Comparison of ENCODE assay signal across 7 mouse cellular contexts in the genomic region with DNA sequence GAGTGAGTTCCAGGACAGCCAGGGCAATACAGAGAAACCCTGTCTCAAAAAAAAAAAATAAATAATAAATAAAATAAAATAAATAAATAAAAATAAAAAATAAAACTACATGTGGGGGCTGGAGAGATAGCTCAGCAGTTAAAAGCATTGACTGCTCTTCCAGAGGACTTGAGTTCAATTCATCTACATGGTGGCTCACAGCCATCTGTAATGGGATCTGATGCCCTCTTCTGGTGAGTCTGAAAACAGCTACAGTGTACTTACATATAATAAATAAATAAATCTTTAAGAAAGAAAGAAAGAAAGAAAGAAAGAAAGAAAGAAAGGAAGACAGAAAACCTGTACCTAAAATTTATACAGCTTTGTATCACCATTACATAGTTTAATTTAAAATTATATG. TPM values are rescaled to one million over a fixed set of nuclear protein-coding genes. Genes with fewer than 3 reads are reported as not detected.
DNase-seq lines count a peak whose midpoint lies in the region; TF ChIP-seq lines count a peak whose summit lies in the region.
"Not testable (repeated sequence)": the region's sequence is repeated elsewhere in the genome, so short reads cannot be mapped to it uniquely, and the experiment has no call there.

No protein-coding gene starts in this region.

- not testable (repeated sequence) for H3K27ac ChIP-seq in MEL (ENCODE audit: control insufficient read depth, low read depth, low read length); left cerebral cortex, adult 2 months; thymus, adult 2 months (ENCODE audit: control insufficient read depth, insufficient read depth, low read length)

- not testable (repeated sequence) for H3K36me3 ChIP-seq in MEL (ENCODE audit: control insufficient read depth in 1 of 2, insufficient read depth in 2 of 2, low read length in 2 of 2)
- peaks cover 11% of the 10 kb centered on the region; the same call in 1 of the 2 replicates for H3K36me3 ChIP-seq in thymus, adult 2 months (ENCODE audit: control insufficient read depth, insufficient read depth, low read length)

- intact Hi-C loops in left cerebral cortex, adult 2 months (cut with DNase I): not testable (repeated sequence)

- peak in 2 of 3 experiments; percentile 15 to 18; a peak in 3 of 6 replicates for TF ChIP-seq CTCF in MEL (IDR thresholded peaks at IDR 0.05 in 2 of 3, conservative IDR thresholded peaks at IDR 0.05 in 1 of 3; ENCODE audit: control insufficient read depth in 1 of 3, insufficient read depth in 1 of 3, low read depth in 2 of 3, low read length in 3 of 3, poor library complexity in 1 of 3, severe bottlenecking in 1 of 3)
- TF ChIP-seq CTCF in left cerebral cortex, adult 2 months (IDR thresholded peaks at IDR 0.05): peak; percentile 57
- TF ChIP-seq CTCF in thymus, adult 2 months (IDR thresholded peaks at IDR 0.05; ENCODE audit: borderline replicate concordance, control insufficient read depth, extremely low read depth, insufficient read depth, low read length, poor library complexity): not testable (repeated sequence)

- not testable (repeated sequence) for TF ChIP-seq POLR2A in MEL (IDR thresholded peaks at IDR 0.05; ENCODE audit: control insufficient read depth in 1 of 2, insufficient read depth in 1 of 2, low read depth in 1 of 2, low read length in 2 of 2, poor library complexity in 1 of 2); thymus, adult 2 months (IDR thresholded peaks at IDR 0.05; ENCODE audit: control insufficient read depth, extremely low read depth, insufficient read depth, low read length, poor library complexity)

- peak; percentile 2; the same call in 1 of the 2 replicates for TF ChIP-seq RAD21 in MEL (IDR thresholded peaks at IDR 0.05; ENCODE audit: low read depth, low read length)

- not testable (repeated sequence) for H3K79me2 ChIP-seq in MEL (ENCODE audit: control insufficient read depth, insufficient read depth, low read length, poor library complexity)

- not testable (repeated sequence) for H3K4me3 ChIP-seq in MEL (ENCODE audit: control insufficient read depth in 1 of 2, insufficient read depth in 1 of 2, low read depth in 2 of 2, low read length in 2 of 2); left cerebral cortex, adult 2 months; thymus, adult 2 months (ENCODE audit: control insufficient read depth, insufficient read depth, low read length)

- DNase-seq in MEL (ENCODE audit: low read depth, low spot score): peak; percentile 44
- DNase-seq in cerebellum, adult 9-10 months: peak; percentile 63
- DNase-seq in heart, adult 8-10 months (ENCODE audit: low spot score): peak; percentile 16
- DNase-seq in kidney, adult 9 months: peak; percentile 63
- not testable (repeated sequence) for DNase-seq in left cerebral cortex, adult 2 months (ENCODE audit: extremely low spot score in 1 of 2, low spot score in 2 of 2)
- DNase-seq in lung, postnatal 14 days: peak; percentile 32
- peak; percentile 41 for DNase-seq in thymus, adult 2 months

- H3K9me3 ChIP-seq in MEL (replicated peaks; ENCODE audit: insufficient read depth, low read length): not testable (repeated sequence)

- not testable (repeated sequence) for TF ChIP-seq EP300 in MEL (IDR thresholded peaks at IDR 0.05; ENCODE audit: low read depth in 1 of 2, low read length in 2 of 2)

- not testable (repeated sequence) for H3K27me3 ChIP-seq in MEL (ENCODE audit: control insufficient read depth in 1 of 2, insufficient read depth in 2 of 2, low read length in 2 of 2); thymus, adult 2 months (ENCODE audit: control insufficient read depth, insufficient read depth, low read length)

- H3K4me1 ChIP-seq in MEL (ENCODE audit: control insufficient read depth in 1 of 2, insufficient read depth in 2 of 2, low read length in 2 of 2); thymus, adult 2 months (replicated peaks; ENCODE audit: control insufficient read depth, insufficient read depth, low read length): not testable (repeated sequence)

- H3K9ac ChIP-seq in MEL (ENCODE audit: control insufficient read depth, low read depth, low read length, poor library complexity, severe bottlenecking): not testable (repeated sequence)

RNA-seq across cellular contexts. Expression of a gene that starts 4.1 kb away (rescaled TPM):
- total RNA-seq in MEL (2012; rRNA removed): 11.4 and 12.7 TPM in 2 replicates
- polyA plus RNA-seq in MEL (2012; ENCODE audit: insufficient read depth in 1 of 2, insufficient read length in 2 of 2, low read depth in 1 of 2, low replicate concordance in 2 of 2, missing spikeins in 1 of 2): 10 to 100 TPM in 1 of 2 experiments, not detected in 1; 24.0 TPM
- 1 to 10 TPM; 6.1 to 9.6 (median 6.8) TPM for total RNA-seq in heart, adult 8-10 months (2022)
- 10 to 100 TPM; 11.9 to 13.5 TPM for total RNA-seq in left cerebral cortex, adult 2 months (2021)
- polyA plus RNA-seq in thymus, adult 2 months (2012; rRNA removed): 33.4 and 36.4 TPM in 2 replicates

RNA-seq across cellular contexts. Expression of a gene that starts 53.5 kb away (rescaled TPM):
- 26.0 and 30.1 TPM in 2 replicates for total RNA-seq in MEL (2012; rRNA removed)
- polyA plus RNA-seq in MEL (2012; ENCODE audit: insufficient read depth in 1 of 2, insufficient read length in 2 of 2, low read depth in 1 of 2, low replicate concordance in 2 of 2, missing spikeins in 1 of 2): 10 to 100 TPM in 1 of 2 experiments, not detected in 1; 27.8 TPM
- 10 to 100 TPM; 12.9 to 19.4 (median 14.8) TPM for total RNA-seq in heart, adult 8-10 months (2022)
- total RNA-seq in left cerebral cortex, adult 2 months (2021): 10 to 100 TPM; 17.8 to 18.6 TPM
- 20.3 and 23.8 TPM in 2 replicates for polyA plus RNA-seq in thymus, adult 2 months (2012; rRNA removed)

RNA-seq across cellular contexts. Expression of a gene that starts 53.6 kb away (rescaled TPM):
- total RNA-seq in MEL (2012; rRNA removed): 86.6 and 95.9 TPM in 2 replicates
- 100 to 1,000 TPM in 1 of 2 experiments, not detected in 1; 106 TPM for polyA plus RNA-seq in MEL (2012; ENCODE audit: insufficient read depth in 1 of 2, insufficient read length in 2 of 2, low read depth in 1 of 2, low replicate concordance in 2 of 2, missing spikeins in 1 of 2)
- 10 to 100 TPM; 18.0 to 19.6 (median 19.1) TPM for total RNA-seq in heart, adult 8-10 months (2022)
- total RNA-seq in left cerebral cortex, adult 2 months (2021): 10 to 100 TPM; 47.4 to 49.5 TPM
- 53.3 and 56.7 TPM in 2 replicates for polyA plus RNA-seq in thymus, adult 2 months (2012; rRNA removed)
